In the genomic region with DNA sequence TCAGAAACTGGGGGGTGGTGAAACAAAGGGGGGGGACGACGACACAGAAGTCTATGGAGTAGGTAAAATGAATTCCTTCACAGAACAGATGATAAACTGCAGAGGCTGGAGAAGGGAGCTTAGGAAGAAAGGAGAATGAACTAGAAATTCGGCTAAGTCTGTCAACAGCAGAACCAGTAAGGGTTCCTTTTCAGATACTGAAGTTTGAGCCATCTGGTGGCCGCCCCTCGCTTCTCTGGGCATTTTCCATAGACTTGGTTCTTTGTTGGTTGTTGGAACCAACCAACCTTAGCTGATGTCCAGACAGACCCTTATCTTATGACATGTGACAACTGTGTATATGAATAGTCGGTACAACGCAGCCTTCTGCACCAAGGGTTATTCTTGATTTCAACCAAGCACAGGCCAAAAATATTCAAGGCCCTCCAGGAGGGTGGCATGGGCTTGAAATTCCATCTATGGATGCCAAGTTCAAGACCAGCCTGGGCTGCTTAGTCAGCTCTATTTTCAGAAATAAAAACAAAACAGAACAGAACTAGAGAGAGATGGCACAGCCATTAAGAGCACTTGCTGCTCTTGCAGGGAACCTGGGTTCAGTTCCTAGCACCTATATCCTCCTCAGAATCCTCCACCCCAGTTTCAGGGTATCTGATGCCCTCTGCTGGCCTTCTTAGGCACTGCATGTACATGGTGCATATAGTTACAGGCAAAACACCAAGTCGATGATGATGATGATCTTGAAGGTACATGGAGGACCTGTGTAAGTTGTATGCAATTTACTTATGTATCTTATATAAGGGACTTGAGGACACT, we compare ENCODE assay signal across 8 mouse cellular contexts. TPM values are rescaled to one million over a fixed set of nuclear protein-coding genes. Genes with fewer than 3 reads are reported as not detected.
DNase-seq lines count a peak whose midpoint lies in the region; ATAC-seq and TF ChIP-seq lines count a peak whose summit lies in the region.

No protein-coding gene starts in this region.

- no peak for TF ChIP-seq POLR2A in cerebellum, adult 2 months (IDR thresholded peaks at IDR 0.05; ENCODE audit: borderline replicate concordance, insufficient read depth, low read length)

- 82% methylated on average over 8 of the region's 8 CpGs for WGBS in cerebellum, adult 2 months
- WGBS in forebrain, embryonic 11.5 days, result 88% methylated on average over 8 of the region's 8 CpGs
- 93% methylated on average over 8 of the region's 8 CpGs for WGBS in midbrain, embryonic 13.5 days

- peaks cover 8% of the 10 kb centered on the region; the same call in 1 of the 2 replicates for H3K36me3 ChIP-seq in forebrain, embryonic 11.5 days (ENCODE audit: control insufficient read depth, insufficient read depth, low read length)
- H3K36me3 ChIP-seq in midbrain, embryonic 13.5 days, result peaks cover 38% of the 10 kb centered on the region

- H3K27me3 ChIP-seq in cerebellum, adult 2 months (ENCODE audit: control insufficient read depth, insufficient read depth, low read length), result no peaks in the 10 kb centered on the region
- no peaks in the 10 kb centered on the region for H3K27me3 ChIP-seq in forebrain, embryonic 11.5 days (ENCODE audit: control insufficient read depth, insufficient read depth, low read length)
- H3K27me3 ChIP-seq in midbrain, embryonic 13.5 days, result no peaks in the 10 kb centered on the region

- peaks cover 2% of the 10 kb centered on the region; the same call in 1 of the 2 replicates for H3K9me3 ChIP-seq in forebrain, embryonic 11.5 days (ENCODE audit: control insufficient read depth, low read length)
- H3K9me3 ChIP-seq in midbrain, embryonic 13.5 days, result no peaks in the 10 kb centered on the region

- no peak for DNase-seq in cerebellum, adult 2 months
- no peak for DNase-seq in cerebellum, adult 9-10 months
- DNase-seq in CD4-positive helper T cell, adult 2 months (ENCODE audit: low read depth, low spot score), result peak; percentile 73
- peak; percentile 66 for DNase-seq in forebrain, embryonic 11.5 days (ENCODE audit: low spot score)
- peak; percentile 50 for DNase-seq in kidney, postnatal 10 days
- DNase-seq in thymus, postnatal 4 days, result peak; percentile 80
- DNase-seq in urinary bladder, postnatal 10 days (ENCODE audit: low spot score), result no peak

- H3K27ac ChIP-seq in cerebellum, adult 2 months (ENCODE audit: insufficient read depth, low read length), result no peak overlapping the region
- 0 out of 2 replicates have a peak overlapping the region, but pooled peaks have one; percentile 6 for H3K27ac ChIP-seq in forebrain, embryonic 11.5 days (ENCODE audit: low read depth, low read length)
- H3K27ac ChIP-seq in midbrain, embryonic 13.5 days, result peak overlapping the region; percentile 31; the same call in 1 of the 2 replicates

- peak; percentile 24; the same call in 1 of the 2 replicates for TF ChIP-seq CTCF in cerebellum, adult 2 months (IDR thresholded peaks at IDR 0.05; ENCODE audit: borderline replicate concordance, insufficient read depth, low read depth, low read length)

- peak overlapping the region; percentile 95; the same call in 1 of the 2 replicates for H3K4me2 ChIP-seq in forebrain, embryonic 11.5 days (ENCODE audit: low read depth, low read length, severe bottlenecking)
- peak overlapping the region; percentile 92 for H3K4me2 ChIP-seq in midbrain, embryonic 13.5 days (replicated peaks)

- H3K9ac ChIP-seq in forebrain, embryonic 11.5 days (ENCODE audit: low read length), result no peak overlapping the region
- H3K9ac ChIP-seq in midbrain, embryonic 13.5 days (replicated peaks), result peak overlapping the region; percentile 97; the same call in 1 of the 2 replicates

- no peak overlapping the region for H3K4me3 ChIP-seq in cerebellum, adult 2 months (replicated peaks; ENCODE audit: insufficient read depth, low read depth, low read length)
- H3K4me3 ChIP-seq in forebrain, embryonic 11.5 days (ENCODE audit: low read depth, low read length), result no peak overlapping the region
- H3K4me3 ChIP-seq in midbrain, embryonic 13.5 days (replicated peaks), result peak overlapping the region; percentile 84

- ATAC-seq in forebrain, embryonic 11.5 days (replicated peaks; ENCODE audit: low FRiP score), result no peak
- ATAC-seq in midbrain, embryonic 13.5 days, result no peak

- peaks cover 3% of the 10 kb centered on the region; the same call in 1 of the 2 replicates for H3K4me1 ChIP-seq in cerebellum, adult 2 months (ENCODE audit: control insufficient read depth, insufficient read depth, low read length)
- peaks cover 22% of the 10 kb centered on the region for H3K4me1 ChIP-seq in forebrain, embryonic 11.5 days (replicated peaks; ENCODE audit: control insufficient read depth, insufficient read depth, low read length)
- peaks cover 71% of the 10 kb centered on the region for H3K4me1 ChIP-seq in midbrain, embryonic 13.5 days (replicated peaks)

RNA-seq across cellular contexts. Expression of a gene that starts 5.7 kb away (rescaled TPM):
- polyA plus RNA-seq in cerebellum, adult 2 months (2012; rRNA removed), result 8.7 and 9.7 TPM in 2 replicates
- polyA plus RNA-seq in forebrain, embryonic 11.5 days (2014; fragmentation: Nextera tagmentation; extraction: Ambion mirVana), result 25.1 and 28.1 TPM in 2 replicates
- 23.8 and 27.4 TPM in 2 replicates for polyA plus RNA-seq in midbrain, embryonic 13.5 days (2015; fragmentation: Nextera tagmentation; extraction: Ambion mirVana)

RNA-seq across cellular contexts. Expression of a gene that starts 8.5 kb away (rescaled TPM):
- 52.2 and 57.4 TPM in 2 replicates for polyA plus RNA-seq in cerebellum, adult 2 months (2012; rRNA removed)
- 50.3 and 52.9 TPM in 2 replicates for polyA plus RNA-seq in forebrain, embryonic 11.5 days (2014; fragmentation: Nextera tagmentation; extraction: Ambion mirVana)
- 34.3 and 37.3 TPM in 2 replicates for polyA plus RNA-seq in midbrain, embryonic 13.5 days (2015; fragmentation: Nextera tagmentation; extraction: Ambion mirVana)

RNA-seq across cellular contexts. Expression of a gene that starts 10.0 kb away (rescaled TPM):
- polyA plus RNA-seq in cerebellum, adult 2 months (2012; rRNA removed), result 8.6 and 12.0 TPM in 2 replicates
- 65.7 and 68.8 TPM in 2 replicates for polyA plus RNA-seq in forebrain, embryonic 11.5 days (2014; fragmentation: Nextera tagmentation; extraction: Ambion mirVana)
- 28.9 and 33.2 TPM in 2 replicates for polyA plus RNA-seq in midbrain, embryonic 13.5 days (2015; fragmentation: Nextera tagmentation; extraction: Ambion mirVana)

RNA-seq across cellular contexts. Expression of a gene that starts 26.1 kb away (rescaled TPM):
- 161 and 173 TPM in 2 replicates for polyA plus RNA-seq in cerebellum, adult 2 months (2012; rRNA removed)
- 26.9 and 29.9 TPM in 2 replicates for polyA plus RNA-seq in forebrain, embryonic 11.5 days (2014; fragmentation: Nextera tagmentation; extraction: Ambion mirVana)
- 34.7 and 36.8 TPM in 2 replicates for polyA plus RNA-seq in midbrain, embryonic 13.5 days (2015; fragmentation: Nextera tagmentation; extraction: Ambion mirVana)

RNA-seq across cellular contexts. Expression of a gene that starts 29.8 kb away (rescaled TPM):
- polyA plus RNA-seq in cerebellum, adult 2 months (2012; rRNA removed), result 12.1 and 16.1 TPM in 2 replicates
- polyA plus RNA-seq in forebrain, embryonic 11.5 days (2014; fragmentation: Nextera tagmentation; extraction: Ambion mirVana), result 27.2 and 29.2 TPM in 2 replicates
- polyA plus RNA-seq in midbrain, embryonic 13.5 days (2015; fragmentation: Nextera tagmentation; extraction: Ambion mirVana), result 10.3 and 12.7 TPM in 2 replicates

Comparison
In these comparisons a context has a peak if more than half of its experiments do, and no peak if none do; other contexts are left out.
1. DNase-seq: peak in CD4-positive helper T cell, adult 2 months (single experiment), forebrain, embryonic 11.5 days (single experiment), kidney, postnatal 10 days (single experiment) and thymus, postnatal 4 days (single experiment); none in cerebellum, adult 2 months (0 of 2), cerebellum, adult 9-10 months (single experiment) and urinary bladder, postnatal 10 days (single experiment).